Mouse (Mus musculus): ENCODE results near the gene Gm45208. TPM values are rescaled to one million over a fixed set of nuclear protein-coding genes. Genes with fewer than 3 reads are reported as not detected.

Gm45208 gene
- polyA plus RNA-seq, 1 experiment from 2014 or later = not detected

DNA sequence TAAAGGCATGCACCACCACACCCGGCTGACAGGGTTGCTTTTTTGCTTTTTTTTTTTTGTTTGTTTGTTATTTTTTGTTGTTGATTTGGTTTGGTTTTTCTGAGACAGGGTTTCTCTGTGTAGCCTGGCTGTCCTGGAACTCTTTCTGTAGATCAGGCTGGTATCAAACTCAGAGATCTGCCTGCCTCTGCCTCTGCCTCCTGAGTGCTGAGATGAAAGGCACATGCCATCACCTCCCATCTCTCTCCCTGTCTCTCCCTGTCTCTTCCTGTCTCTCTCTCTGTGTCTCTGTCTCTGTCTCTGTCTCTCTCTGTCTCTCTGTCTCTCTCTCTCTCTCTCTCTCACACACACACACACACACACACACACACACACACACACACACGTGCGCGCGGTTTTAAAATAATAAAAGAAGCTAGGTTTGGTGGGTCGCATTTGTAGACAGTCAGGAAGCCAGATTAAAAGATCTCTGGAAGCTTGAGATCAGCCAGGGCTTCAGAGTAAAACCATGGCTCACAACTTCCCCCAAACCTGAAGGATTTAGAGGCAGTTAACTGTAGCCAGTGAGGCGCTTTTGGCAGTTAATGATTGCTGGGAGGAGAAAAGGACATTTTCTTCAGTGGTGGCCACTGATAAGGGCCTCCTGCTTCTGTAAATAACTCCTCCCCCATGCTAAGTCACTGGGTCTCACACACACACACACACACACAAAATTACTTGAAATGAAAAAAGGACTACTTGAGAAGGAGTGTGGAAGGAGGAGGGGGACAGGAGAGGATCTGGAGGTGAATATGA is 56.6 kb downstream of the Gm45208 start:
- H3K4me2 ChIP-seq (ENCODE audit: low read length) = no peak overlapping the region
- no peak for ATAC-seq
- no peaks in the 10 kb centered on the region for H3K27me3 ChIP-seq (ENCODE audit: control insufficient read depth, insufficient read depth, low read depth, low read length)
- no peaks in the 10 kb centered on the region for H3K9me3 ChIP-seq (replicated peaks; ENCODE audit: control insufficient read depth, low read length, poor library complexity, severe bottlenecking)
- 0 out of 2 replicates have a peak, but pooled peaks cover 3% of the 10 kb centered on the region for H3K36me3 ChIP-seq (ENCODE audit: control insufficient read depth, insufficient read depth, low read length)
- H3K9ac ChIP-seq (ENCODE audit: low read depth, low read length) = no peak overlapping the region
- no peak overlapping the region for H3K27ac ChIP-seq (ENCODE audit: low read length)
- H3K4me3 ChIP-seq (ENCODE audit: low read depth, low read length) = no peak overlapping the region
- 72% methylated on average over 7 of the region's 7 CpGs for WGBS
- H3K4me1 ChIP-seq (ENCODE audit: control insufficient read depth, insufficient read depth, low read length) = no peaks in the 10 kb centered on the region

- H3K36me3 ChIP-seq (ENCODE audit: control insufficient read depth, insufficient read depth, low read length) = no peaks in the 10 kb centered on the region
- H3K9me3 ChIP-seq (replicated peaks; ENCODE audit: control insufficient read depth, low read length, poor library complexity, severe bottlenecking) = no peaks in the 10 kb centered on the region
- no peak overlapping the region for H3K9ac ChIP-seq (ENCODE audit: low read depth, low read length)
- no peak overlapping the region for H3K4me3 ChIP-seq (ENCODE audit: low read depth, low read length)
- no peaks in the 10 kb centered on the region for H3K4me1 ChIP-seq (ENCODE audit: control insufficient read depth, insufficient read depth, low read length)
- WGBS = 29% methylated on average over 3 of the region's 3 CpGs
- no peaks in the 10 kb centered on the region for H3K27me3 ChIP-seq (ENCODE audit: control insufficient read depth, insufficient read depth, low read depth, low read length)
- ATAC-seq = no peak
- no peak overlapping the region for H3K4me2 ChIP-seq (ENCODE audit: low read length)
- H3K27ac ChIP-seq (ENCODE audit: low read length) = no peak overlapping the region
Observed at GRCm38 (mm10) chrX:7779294-7779693, 57.2 kb downstream of the Gm45208 start.

Other genes with a start within 250 kb of the Gm45208 start
- 0.15 TPM in 1 of 2 replicates, not detected in the other for gene Foxp3, start 148.6 kb upstream of the Gm45208 start, polyA plus RNA-seq (2015; fragmentation: Nextera tagmentation; extraction: Ambion mirVana)
- gene Ppp1r3f, start 148.0 kb upstream of the Gm45208 start, polyA plus RNA-seq (2015; fragmentation: Nextera tagmentation; extraction: Ambion mirVana) = 7.6 and 7.8 TPM in 2 replicates
- gene Ccdc22, start 116.7 kb upstream of the Gm45208 start, polyA plus RNA-seq (2015; fragmentation: Nextera tagmentation; extraction: Ambion mirVana) = 29.8 and 30.9 TPM in 2 replicates
- 0.22 and 0.49 TPM in 2 replicates for gene Cacna1f, start 115.2 kb upstream of the Gm45208 start, polyA plus RNA-seq (2015; fragmentation: Nextera tagmentation; extraction: Ambion mirVana)
- gene Syp, start 83.8 kb upstream of the Gm45208 start, polyA plus RNA-seq (2015; fragmentation: Nextera tagmentation; extraction: Ambion mirVana) = 197 and 246 TPM in 2 replicates
- gene Prickle3, start 65.0 kb upstream of the Gm45208 start, polyA plus RNA-seq (2015; fragmentation: Nextera tagmentation; extraction: Ambion mirVana) = 1.5 and 1.9 TPM in 2 replicates
- 13.9 and 18.3 TPM in 2 replicates for gene Plp2, start 50.9 kb upstream of the Gm45208 start, polyA plus RNA-seq (2015; fragmentation: Nextera tagmentation; extraction: Ambion mirVana)
- gene Magix, start 41.0 kb upstream of the Gm45208 start, polyA plus RNA-seq (2015; fragmentation: Nextera tagmentation; extraction: Ambion mirVana) = 0.10 and 0.13 TPM in 2 replicates
- 49.0 and 49.9 TPM in 2 replicates for gene Gpkow, start 25.1 kb upstream of the Gm45208 start, polyA plus RNA-seq (2015; fragmentation: Nextera tagmentation; extraction: Ambion mirVana)
- 29.9 and 30.8 TPM in 2 replicates for gene Wdr45, start 7.9 kb upstream of the Gm45208 start, polyA plus RNA-seq (2015; fragmentation: Nextera tagmentation; extraction: Ambion mirVana)
- 132 and 139 TPM in 2 replicates for gene Praf2, start 6.2 kb downstream of the Gm45208 start, polyA plus RNA-seq (2015; fragmentation: Nextera tagmentation; extraction: Ambion mirVana)
- gene Ccdc120, start 28.7 kb downstream of the Gm45208 start, polyA plus RNA-seq (2015; fragmentation: Nextera tagmentation; extraction: Ambion mirVana) = 71.6 and 76.4 TPM in 2 replicates
- gene Tfe3, start 40.3 kb downstream of the Gm45208 start, polyA plus RNA-seq (2015; fragmentation: Nextera tagmentation; extraction: Ambion mirVana) = 19.0 and 23.3 TPM in 2 replicates
- gene Gripap1, start 67.5 kb downstream of the Gm45208 start, polyA plus RNA-seq (2015; fragmentation: Nextera tagmentation; extraction: Ambion mirVana) = 73.1 and 73.9 TPM in 2 replicates
- 3.3 and 3.8 TPM in 2 replicates for gene Kcnd1, start 100.0 kb downstream of the Gm45208 start, polyA plus RNA-seq (2015; fragmentation: Nextera tagmentation; extraction: Ambion mirVana)
- gene Otud5, start 119.1 kb downstream of the Gm45208 start, polyA plus RNA-seq (2015; fragmentation: Nextera tagmentation; extraction: Ambion mirVana) = 41.8 and 42.0 TPM in 2 replicates
- 23.6 and 27.2 TPM in 2 replicates for gene Pim2, start 156.0 kb downstream of the Gm45208 start, polyA plus RNA-seq (2015; fragmentation: Nextera tagmentation; extraction: Ambion mirVana)
- gene Slc35a2, start 161.8 kb downstream of the Gm45208 start, polyA plus RNA-seq (2015; fragmentation: Nextera tagmentation; extraction: Ambion mirVana) = 44.9 and 45.2 TPM in 2 replicates
- 228 and 250 TPM in 2 replicates for gene Pqbp1, start 177.0 kb downstream of the Gm45208 start, polyA plus RNA-seq (2015; fragmentation: Nextera tagmentation; extraction: Ambion mirVana)
- gene Timm17b, start 177.1 kb downstream of the Gm45208 start, polyA plus RNA-seq (2015; fragmentation: Nextera tagmentation; extraction: Ambion mirVana) = 166 and 167 TPM in 2 replicates
- not detected in 2 replicates for gene Gm10491, start 185.6 kb downstream of the Gm45208 start, polyA plus RNA-seq (2015; fragmentation: Nextera tagmentation; extraction: Ambion mirVana)
- gene Gm10490, start 187.3 kb downstream of the Gm45208 start, polyA plus RNA-seq (2015; fragmentation: Nextera tagmentation; extraction: Ambion mirVana) = not detected in 2 replicates
- gene Pcsk1n, start 197.6 kb downstream of the Gm45208 start, polyA plus RNA-seq (2015; fragmentation: Nextera tagmentation; extraction: Ambion mirVana) = 288 and 302 TPM in 2 replicates
- not detected in 2 replicates for gene Eras, start 206.4 kb downstream of the Gm45208 start, polyA plus RNA-seq (2015; fragmentation: Nextera tagmentation; extraction: Ambion mirVana)
- gene Hdac6, start 225.6 kb downstream of the Gm45208 start, polyA plus RNA-seq (2015; fragmentation: Nextera tagmentation; extraction: Ambion mirVana) = 75.6 and 77.9 TPM in 2 replicates

Measured in midbrain, embryonic 16.5 days (tissue).